Mouse (Mus musculus) fat pad, adult 2 months (tissue): ENCODE data around the gene Ctcfl.

ENCODE experiments used
- DNase-seq: peaks from one replicate; pipeline ENCODE4 v3.0.0-alpha.2; 2011; ENCODE audit warnings: low read depth, low spot score; ENCODE audit errors: extremely low read depth

The Ctcfl gene

GRCm38 (mm10) chr2:173049231-173049630 lies 70.1 kb downstream of the Ctcfl start:
- DNase-seq, result no peak

- no peak for DNase-seq
These were observed 71.1 kb downstream of the Ctcfl start for GRCm38 (mm10) chr2:173048041-173048745.

- no peak for DNase-seq
These were observed 71.9 kb downstream of the Ctcfl start for GRCm38 (mm10) chr2:173047471-173047870.

GRCm38 (mm10) chr2:173046582-173047297 lies 72.6 kb downstream of the Ctcfl start:
- DNase-seq, result no peak

- no peak for DNase-seq
These were observed 74.9 kb downstream of the Ctcfl start for GRCm38 (mm10) chr2:173044198-173044970.
